Mouse (Mus musculus): ENCODE measurements around the gene Zfp853.

Gene Zfp853

GRCm38 (mm10) chr5:143253186-143253880, 40.1 kb downstream of the Zfp853 start:
- DNase-seq (ENCODE audit: low spot score) = no peak

- DNase-seq (ENCODE audit: low spot score) = no peak
These were observed 40.6 kb downstream of the Zfp853 start for GRCm38 (mm10) chr5:143252791-143253185.

- DNase-seq (ENCODE audit: low spot score) = no peak
These were observed 41.4 kb downstream of the Zfp853 start for GRCm38 (mm10) chr5:143252039-143252438.

- DNase-seq (ENCODE audit: low spot score) = no peak
These were observed 48.5 kb downstream of the Zfp853 start for GRCm38 (mm10) chr5:143244926-143245325.
